Mouse (Mus musculus) kidney, postnatal 25 days (tissue): ENCODE data around the gene Tbc1d32.
"Not testable (repeated sequence)": the region's sequence is repeated elsewhere in the genome, so short reads cannot be mapped to it uniquely, and the experiment has no call there.

Source experiments
- DNase-seq, 2 experiments: peaks; one replicate each; pipeline ENCODE4 v3.0.0; 2021; ENCODE audit warnings: mixed read lengths in 2 of 2

Tbc1d32 gene

GRCm38 (mm10) chr10:56228568-56229209 lies at the start of gene Tbc1d32:
Gene Tbc1d32, minus strand, starts transcription at chr10:56228689.
- peak; percentile 92 to 94 for DNase-seq

- no peak for DNase-seq
These were observed 666 bp downstream of the Tbc1d32 start for GRCm38 (mm10) chr10:56227771-56228275.

DNA sequence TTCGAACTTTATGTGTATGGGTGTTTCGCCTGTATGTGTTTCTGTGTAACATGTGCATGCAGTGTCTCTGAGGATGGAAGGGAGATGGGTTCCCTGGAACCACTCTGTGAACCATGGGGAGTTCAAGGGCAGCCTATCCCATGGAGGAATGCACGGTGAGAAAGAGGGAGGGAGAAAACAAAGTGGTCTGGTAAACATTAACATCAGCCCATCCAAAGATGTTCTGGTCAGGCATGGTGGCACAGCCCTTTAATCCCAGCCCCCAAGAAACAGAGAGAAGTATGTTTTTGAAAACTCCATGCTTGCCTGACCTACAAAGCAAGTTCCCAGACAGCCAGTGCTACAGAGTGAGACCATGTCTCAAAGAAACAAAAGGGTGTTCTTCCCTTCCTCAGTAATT lies 12.7 kb downstream of the Tbc1d32 start:
- DNase-seq, result no peak

GRCm38 (mm10) chr10:56210343-56210742 lies 18.1 kb downstream of the Tbc1d32 start:
- no peak for DNase-seq

DNA sequence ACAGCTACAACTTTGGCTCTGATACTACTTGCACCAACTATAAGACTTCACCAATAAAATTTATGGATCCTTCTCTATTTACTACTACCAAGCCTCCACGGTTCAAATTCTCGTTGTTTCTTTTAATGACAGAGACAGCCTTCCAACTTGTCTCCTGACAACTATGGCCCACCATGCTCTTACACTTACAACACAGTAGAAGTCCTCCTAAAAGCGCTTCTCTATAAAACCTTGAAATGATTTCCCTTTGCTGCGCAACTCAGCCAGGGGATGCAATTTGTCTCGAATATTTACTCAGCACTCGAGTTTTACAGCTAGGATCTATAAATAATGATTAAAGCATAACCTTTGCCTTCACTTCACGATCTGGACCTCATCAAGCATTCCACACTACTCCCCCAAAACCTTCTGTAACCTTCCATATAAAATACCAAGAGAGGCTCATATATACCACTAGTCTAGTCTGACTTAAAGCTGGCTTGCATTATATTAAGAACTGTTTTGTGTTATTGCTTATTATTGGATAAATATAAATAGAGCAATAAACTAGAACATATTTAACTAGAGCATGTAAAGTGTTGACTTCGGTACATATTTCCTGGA lies 21.6 kb downstream of the Tbc1d32 start:
- DNase-seq, result no peak

- DNase-seq, result no peak
These were observed 24.1 kb downstream of the Tbc1d32 start for GRCm38 (mm10) chr10:56204348-56204747.

DNA sequence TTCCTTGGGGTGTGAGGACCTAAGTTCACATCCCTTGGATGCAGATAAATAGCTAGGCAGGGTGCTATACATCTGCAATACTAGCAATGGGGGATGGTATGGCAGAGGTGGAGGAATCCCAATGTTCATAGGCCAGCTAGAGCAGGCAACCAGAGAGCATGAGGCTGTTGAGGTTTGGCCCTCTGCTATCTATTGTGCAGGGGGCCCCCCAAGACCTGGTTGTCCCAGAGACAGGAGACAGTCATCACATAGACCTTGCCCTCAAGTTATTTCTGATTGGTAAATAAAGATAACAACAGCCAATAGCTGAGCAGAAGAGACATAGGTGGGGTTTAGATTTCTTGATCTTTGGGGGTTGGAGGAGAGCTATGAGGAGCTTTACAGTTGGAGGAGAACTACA lies 28.6 kb downstream of the Tbc1d32 start:
- DNase-seq, result no peak

DNA sequence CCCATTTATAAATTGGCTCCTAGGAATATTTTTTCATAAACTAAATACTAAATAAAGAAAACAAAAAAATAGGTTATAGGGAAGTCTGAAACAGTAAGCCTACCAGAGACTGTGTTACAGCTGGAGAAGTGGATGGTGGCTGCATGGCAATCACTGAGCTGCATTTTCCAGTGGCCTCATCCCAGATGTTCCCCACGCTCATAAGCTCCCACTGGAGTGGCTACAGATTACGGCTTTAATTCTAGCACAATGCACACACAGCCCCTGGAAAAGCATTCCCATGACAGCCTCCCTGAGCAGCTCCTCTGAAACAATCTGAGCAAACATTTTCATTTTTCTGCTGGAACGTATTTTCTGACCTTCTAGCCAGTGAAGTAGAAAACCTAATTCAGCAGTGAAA lies 29.8 kb downstream of the Tbc1d32 start:
- no peak for DNase-seq

GRCm38 (mm10) chr10:56194310-56194709 lies 34.2 kb downstream of the Tbc1d32 start:
- DNase-seq, result no peak

DNA sequence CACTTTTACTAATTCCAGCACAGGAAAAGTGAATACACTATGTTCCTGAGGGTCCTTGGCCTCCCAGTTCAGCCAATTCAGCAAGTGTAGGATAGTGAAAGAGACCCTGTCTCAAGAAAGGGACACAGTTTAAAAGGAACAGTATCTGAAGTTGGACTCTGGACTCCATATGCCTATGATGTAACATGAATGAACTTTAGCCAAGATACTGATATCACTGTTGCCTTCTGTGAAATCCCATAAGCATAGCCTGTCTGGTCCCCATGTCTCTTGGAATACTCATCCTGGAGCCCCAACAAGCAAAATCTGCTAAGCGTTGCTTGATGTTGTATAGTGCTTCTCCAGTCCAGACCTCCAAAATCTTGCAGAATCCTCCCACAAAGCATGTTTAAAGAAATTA lies 46.8 kb downstream of the Tbc1d32 start:
- no peak for DNase-seq

DNA sequence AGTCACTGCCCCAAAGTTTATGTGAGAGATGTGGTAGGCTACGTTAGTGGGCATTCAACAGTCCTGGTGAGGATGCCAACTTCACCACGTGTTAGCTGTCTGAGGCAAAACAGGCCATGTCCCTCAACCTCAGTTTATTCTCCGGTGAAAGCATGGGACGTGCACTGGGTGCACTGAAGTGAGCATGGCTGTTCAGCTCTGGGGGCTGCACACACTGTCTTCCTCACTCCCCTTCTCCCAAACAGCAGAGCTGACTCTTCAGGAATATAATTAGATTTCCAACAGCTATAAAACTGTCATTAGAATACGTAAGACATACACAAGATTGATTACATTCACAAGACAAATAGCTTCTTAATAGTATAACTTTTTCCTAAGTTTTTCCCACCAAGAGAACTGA lies 55.3 kb downstream of the Tbc1d32 start:
- DNase-seq, result no peak

GRCm38 (mm10) chr10:56167721-56168120 lies 60.8 kb downstream of the Tbc1d32 start:
- not testable (repeated sequence) for DNase-seq

DNA sequence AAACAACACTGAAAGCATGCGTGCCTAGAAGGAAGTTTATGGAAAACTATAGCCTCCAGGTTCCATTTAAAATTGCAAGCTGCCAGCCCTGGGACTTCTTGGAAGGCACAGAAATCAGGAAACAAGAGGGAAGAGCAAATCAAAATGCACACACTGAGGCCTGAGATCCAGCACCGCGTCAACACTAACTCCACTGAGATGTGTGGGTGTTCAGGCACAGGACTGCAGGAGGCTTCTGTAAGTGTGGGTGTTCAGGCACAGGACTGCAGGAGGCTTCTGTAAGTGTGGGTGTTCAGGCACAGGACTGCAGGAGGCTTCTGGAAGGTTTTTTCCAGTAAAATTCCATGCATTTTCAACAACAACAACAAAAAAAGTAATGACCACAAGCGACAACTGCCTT lies 62.7 kb downstream of the Tbc1d32 start:
- no peak for DNase-seq

DNA sequence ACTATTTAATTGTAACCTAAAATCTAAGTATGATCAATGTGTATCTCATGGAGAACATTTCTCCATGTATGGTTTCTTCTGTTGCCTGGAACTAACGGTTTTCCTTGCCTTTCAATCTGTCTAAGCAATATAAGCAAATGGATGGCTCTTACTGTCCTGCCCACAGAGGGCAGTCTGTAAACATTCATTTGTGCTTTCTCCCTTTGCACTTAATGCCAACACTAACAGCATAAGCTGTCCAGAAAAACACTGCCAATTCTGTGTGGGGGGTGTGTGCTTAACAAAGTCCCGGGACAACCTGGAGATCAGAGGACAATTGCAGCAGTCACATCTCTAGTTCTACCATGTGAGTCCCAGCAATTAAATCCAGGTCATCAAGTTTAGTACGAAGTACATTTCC lies 64.1 kb downstream of the Tbc1d32 start:
- peak; percentile 8 to 35 for DNase-seq

DNA sequence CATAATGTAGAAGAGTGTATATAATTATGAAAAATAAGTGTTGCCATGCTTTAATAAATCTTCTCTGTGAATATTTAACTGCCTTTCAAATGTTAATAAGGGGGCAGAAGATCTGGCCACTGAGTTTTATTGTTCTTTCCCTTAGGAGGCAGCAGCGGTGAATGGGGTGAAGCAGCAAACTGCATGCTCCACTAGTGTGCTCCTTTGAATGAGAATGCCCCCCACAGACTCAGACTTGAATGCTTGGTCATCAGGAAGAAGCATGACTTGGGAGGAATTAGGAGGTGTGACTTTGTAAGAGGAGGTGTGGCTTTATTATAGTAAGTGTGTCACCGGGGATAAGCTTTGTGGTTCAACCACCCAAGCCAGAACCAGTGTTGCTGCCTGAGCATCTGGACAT lies 69.7 kb downstream of the Tbc1d32 start:
- DNase-seq, result no peak

GRCm38 (mm10) chr10:56158207-56158606 lies 70.3 kb downstream of the Tbc1d32 start:
- no peak for DNase-seq

- no peak for DNase-seq
These were observed 71.5 kb downstream of the Tbc1d32 start for GRCm38 (mm10) chr10:56156956-56157355.

DNA sequence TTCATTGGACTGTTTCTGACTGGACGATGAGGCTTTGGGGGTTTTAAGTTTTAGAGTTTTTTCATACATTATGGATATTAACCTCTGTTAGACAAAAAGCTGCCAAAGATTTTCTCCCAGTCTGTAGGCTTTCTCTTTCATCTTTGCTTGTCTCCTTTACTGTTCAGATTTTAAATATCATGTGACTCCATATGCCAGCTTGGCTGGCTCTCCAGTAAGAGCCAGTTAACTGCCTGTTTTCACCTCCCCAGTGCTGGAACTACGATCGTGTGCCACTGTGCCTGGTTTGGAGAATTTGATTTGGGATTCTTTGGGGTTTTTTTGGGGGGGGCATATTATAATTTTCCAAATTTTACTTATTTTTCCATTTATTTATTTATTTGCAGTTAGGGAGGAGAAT lies 79.6 kb downstream of the Tbc1d32 start:
- DNase-seq, result no peak

DNA sequence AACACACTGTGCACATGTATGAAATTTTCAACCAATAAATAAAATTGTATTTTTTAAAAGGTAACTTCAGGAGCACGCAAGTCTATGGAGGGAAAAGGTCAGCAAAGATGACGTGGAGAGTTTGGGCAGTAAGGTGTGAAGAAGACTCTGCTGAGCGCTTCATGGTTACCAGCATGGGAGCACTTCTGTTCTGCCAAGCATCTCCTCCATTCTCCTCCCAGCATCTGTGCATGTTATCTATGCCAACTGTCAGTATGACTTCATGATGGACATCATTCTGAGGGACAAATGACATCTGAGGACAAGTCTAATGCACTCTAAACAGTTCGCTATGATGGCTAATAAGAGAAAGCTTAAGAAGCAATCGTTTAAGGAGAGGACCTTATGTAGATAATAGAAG lies 91.3 kb downstream of the Tbc1d32 start:
- DNase-seq, result no peak

- DNase-seq, result no peak
These were observed 98.8 kb downstream of the Tbc1d32 start for GRCm38 (mm10) chr10:56129642-56130041.

DNA sequence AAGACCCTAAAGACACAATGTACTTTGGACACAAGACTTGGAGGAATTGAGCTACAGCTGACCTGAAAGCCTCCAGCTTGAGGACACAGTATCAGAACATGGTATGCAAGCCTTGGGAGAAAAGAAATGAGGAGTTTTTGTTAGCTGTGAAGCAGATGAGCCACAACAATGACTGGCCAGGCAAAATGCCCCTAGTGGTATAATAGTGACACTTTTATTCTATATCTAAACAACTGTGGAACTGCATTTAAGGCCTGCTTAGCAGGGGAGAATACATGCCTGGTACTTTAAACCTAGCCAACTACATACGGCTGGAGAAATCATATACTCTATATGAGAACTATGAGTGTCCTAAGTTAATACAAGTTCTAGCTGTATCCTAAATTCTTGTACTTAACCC lies 101.5 kb downstream of the Tbc1d32 start:
- DNase-seq, result no peak

GRCm38 (mm10) chr10:56115636-56116180 lies 112.8 kb downstream of the Tbc1d32 start:
- peak in 1 of 2 experiments; percentile 40 for DNase-seq

- peak; percentile 41 to 58 for DNase-seq
These were observed 113.4 kb downstream of the Tbc1d32 start for GRCm38 (mm10) chr10:56114951-56115635.

- no peak for DNase-seq
These were observed 121.5 kb downstream of the Tbc1d32 start for GRCm38 (mm10) chr10:56106996-56107334.
